ENCODE assay signal across 8 mouse cellular contexts in genomic region chr19:5365751-5366150, GRCm38 (mm10). TPM values are rescaled to one million over a fixed set of nuclear protein-coding genes. Genes with fewer than 3 reads are reported as not detected.
DNase-seq lines count a peak whose midpoint lies in the region; ATAC-seq and TF ChIP-seq lines count a peak whose summit lies in the region.

No protein-coding gene starts in this region.

- no peaks in the 10 kb centered on the region for H3K9me3 ChIP-seq in heart, embryonic 13.5 days
- H3K9me3 ChIP-seq in E14TG2a.4 (ENCODE audit: low read length): no peaks in the 10 kb centered on the region
- no peaks in the 10 kb centered on the region for H3K9me3 ChIP-seq in forebrain, embryonic 14.5 days (replicated peaks; ENCODE audit: control insufficient read depth, low read length)
- H3K9me3 ChIP-seq in liver, embryonic 15.5 days (replicated peaks): no peaks in the 10 kb centered on the region

- no peak for DNase-seq in heart, postnatal 10 days
- no peak for DNase-seq in forebrain, embryonic 14.5 days (ENCODE audit: low spot score)
- no peak for DNase-seq in embryo, embryonic 9.5 days (ENCODE audit: extremely low spot score)
- DNase-seq in spleen, postnatal 4 days (ENCODE audit: low spot score in 2 of 2): no peak
- no peak for DNase-seq in spleen, postnatal 10 days (ENCODE audit: low spot score in 2 of 2)

- H3K4me1 ChIP-seq in heart, embryonic 13.5 days: peaks cover 29% of the 10 kb centered on the region
- H3K4me1 ChIP-seq in E14TG2a.4 (replicated peaks; ENCODE audit: low read depth, low read length): peaks cover 78% of the 10 kb centered on the region
- H3K4me1 ChIP-seq in forebrain, embryonic 14.5 days (ENCODE audit: control insufficient read depth, insufficient read depth, low read length): peaks cover 13% of the 10 kb centered on the region
- peaks cover 40% of the 10 kb centered on the region for H3K4me1 ChIP-seq in liver, embryonic 15.5 days (replicated peaks)

- intact Hi-C loops in heart, postnatal 10 days (cut with DNase I): loop anchor here (1.0 to 5.0 kb wide), 3 partner anchors 23 to 122 kb away; partner anchors contain the start of genes Mus81 and Sart1

- no peak for TF ChIP-seq CTCF in E14TG2a.4 (conservative IDR thresholded peaks at IDR 0.05; ENCODE audit: low read length)

- no peak for ATAC-seq in heart, embryonic 13.5 days (ENCODE audit: extremely low read depth, insufficient number of reproducible peaks, low FRiP score, low TSS enrichment)
- no peak for ATAC-seq in forebrain, embryonic 14.5 days
- ATAC-seq in liver, embryonic 15.5 days (ENCODE audit: insufficient read depth): no peak

- peaks cover 53% of the 10 kb centered on the region for H3K36me3 ChIP-seq in heart, embryonic 13.5 days
- H3K36me3 ChIP-seq in E14TG2a.4 (ENCODE audit: insufficient read depth, low read length): peaks cover 58% of the 10 kb centered on the region
- peaks cover 43% of the 10 kb centered on the region for H3K36me3 ChIP-seq in forebrain, embryonic 14.5 days (ENCODE audit: control insufficient read depth, insufficient read depth, low read length)
- H3K36me3 ChIP-seq in liver, embryonic 15.5 days (replicated peaks): peaks cover 44% of the 10 kb centered on the region

- H3K27me3 ChIP-seq in heart, embryonic 13.5 days (replicated peaks): no peaks in the 10 kb centered on the region
- H3K27me3 ChIP-seq in E14TG2a.4 (ENCODE audit: insufficient read depth, low read length): no peaks in the 10 kb centered on the region
- H3K27me3 ChIP-seq in forebrain, embryonic 14.5 days (replicated peaks; ENCODE audit: control insufficient read depth, insufficient read depth, low read length): no peaks in the 10 kb centered on the region
- no peaks in the 10 kb centered on the region for H3K27me3 ChIP-seq in liver, embryonic 15.5 days

- H3K4me3 ChIP-seq in heart, embryonic 13.5 days: peak overlapping the region; percentile 100
- H3K4me3 ChIP-seq in E14TG2a.4 (replicated peaks; ENCODE audit: low read length): peak overlapping the region; percentile 99
- H3K4me3 ChIP-seq in forebrain, embryonic 14.5 days (ENCODE audit: low read depth, low read length): peak overlapping the region; percentile 97
- peak overlapping the region; percentile 78 for H3K4me3 ChIP-seq in liver, embryonic 15.5 days (replicated peaks)

- H3K27ac ChIP-seq in heart, embryonic 13.5 days (replicated peaks): peak overlapping the region; percentile 97
- peak overlapping the region; percentile 92 for H3K27ac ChIP-seq in forebrain, embryonic 14.5 days (ENCODE audit: low read depth, low read length)
- peak overlapping the region; percentile 95; the same call in 1 of the 2 replicates for H3K27ac ChIP-seq in liver, embryonic 15.5 days (replicated peaks)

- H3K4me2 ChIP-seq in heart, embryonic 13.5 days: peak overlapping the region; percentile 97
- H3K4me2 ChIP-seq in forebrain, embryonic 14.5 days (ENCODE audit: low read length): peak overlapping the region; percentile 89
- H3K4me2 ChIP-seq in liver, embryonic 15.5 days: peak overlapping the region; percentile 93

- WGBS in heart, embryonic 13.5 days: 16% methylated on average over 11 of the region's 11 CpGs
- WGBS in forebrain, embryonic 14.5 days: 14% methylated on average over 11 of the region's 11 CpGs
- WGBS in liver, embryonic 15.5 days (ENCODE audit: insufficient replicate concordance): 3% methylated on average over 11 of the region's 11 CpGs

- H3K9ac ChIP-seq in heart, embryonic 13.5 days: peak overlapping the region; percentile 96
- H3K9ac ChIP-seq in forebrain, embryonic 14.5 days (ENCODE audit: low read length): peak overlapping the region; percentile 85
- H3K9ac ChIP-seq in liver, embryonic 15.5 days: peak overlapping the region; percentile 81

RNA-seq across cellular contexts. Expression of gene Eif1ad, which starts 0.8 kb away (rescaled TPM):
- polyA plus RNA-seq in heart, embryonic 13.5 days (2015; fragmentation: Nextera tagmentation; extraction: Ambion mirVana): 40.5 and 43.7 TPM in 2 replicates
- 10 to 100 TPM; 26.4 to 28.8 TPM for total RNA-seq in heart, postnatal 10 days (2021)
- polyA plus RNA-seq in forebrain, embryonic 14.5 days (2014; fragmentation: Nextera tagmentation; extraction: Ambion mirVana): 33.0 and 36.2 TPM in 2 replicates
- 26.0 and 26.5 TPM in 2 replicates for polyA plus RNA-seq in liver, embryonic 15.5 days (2015; fragmentation: Nextera tagmentation; extraction: Ambion mirVana)

RNA-seq across cellular contexts. Expression of gene Banf1, which starts 1.2 kb away (rescaled TPM):
- polyA plus RNA-seq in heart, embryonic 13.5 days (2015; fragmentation: Nextera tagmentation; extraction: Ambion mirVana): 399 and 477 TPM in 2 replicates
- total RNA-seq in heart, postnatal 10 days (2021): 100 to 1,000 TPM; 173 to 178 TPM
- 417 and 471 TPM in 2 replicates for polyA plus RNA-seq in forebrain, embryonic 14.5 days (2014; fragmentation: Nextera tagmentation; extraction: Ambion mirVana)
- 216 and 231 TPM in 2 replicates for polyA plus RNA-seq in liver, embryonic 15.5 days (2015; fragmentation: Nextera tagmentation; extraction: Ambion mirVana)

RNA-seq across cellular contexts. Expression of gene Cst6, which starts 16.4 kb away (rescaled TPM):
- 0.28 and 0.73 TPM in 2 replicates for polyA plus RNA-seq in heart, embryonic 13.5 days (2015; fragmentation: Nextera tagmentation; extraction: Ambion mirVana)
- 1 to 10 TPM; 2.6 to 3.1 TPM for total RNA-seq in heart, postnatal 10 days (2021)
- 4.0 and 5.6 TPM in 2 replicates for polyA plus RNA-seq in forebrain, embryonic 14.5 days (2014; fragmentation: Nextera tagmentation; extraction: Ambion mirVana)
- polyA plus RNA-seq in liver, embryonic 15.5 days (2015; fragmentation: Nextera tagmentation; extraction: Ambion mirVana): not detected in 2 replicates

RNA-seq across cellular contexts. Expression of gene Sart1, which starts 22.8 kb away (rescaled TPM):
- 40.7 and 41.9 TPM in 2 replicates for polyA plus RNA-seq in heart, embryonic 13.5 days (2015; fragmentation: Nextera tagmentation; extraction: Ambion mirVana)
- total RNA-seq in heart, postnatal 10 days (2021): 10 to 100 TPM; 47.7 to 50.7 TPM
- polyA plus RNA-seq in forebrain, embryonic 14.5 days (2014; fragmentation: Nextera tagmentation; extraction: Ambion mirVana): 58.3 and 64.2 TPM in 2 replicates
- 26.5 and 31.5 TPM in 2 replicates for polyA plus RNA-seq in liver, embryonic 15.5 days (2015; fragmentation: Nextera tagmentation; extraction: Ambion mirVana)

RNA-seq across cellular contexts. Expression of gene Catsper1, which starts 30.2 kb away (rescaled TPM):
- polyA plus RNA-seq in heart, embryonic 13.5 days (2015; fragmentation: Nextera tagmentation; extraction: Ambion mirVana): not detected in 2 replicates
- total RNA-seq in heart, postnatal 10 days (2021): not detected
- not detected in 2 replicates for polyA plus RNA-seq in forebrain, embryonic 14.5 days (2014; fragmentation: Nextera tagmentation; extraction: Ambion mirVana)
- not detected in 2 replicates for polyA plus RNA-seq in liver, embryonic 15.5 days (2015; fragmentation: Nextera tagmentation; extraction: Ambion mirVana)
